Mouse (Mus musculus) neural tube, embryonic 11.5 days (tissue): ENCODE measurements at regions not wholly inside any gene's neighbourhood (a gene's known extent, or its start where the extent isn't known, plus 50 kb on each side); places are given as distances from the start of the nearest gene placed in this dataset.

Experiments used
- ATAC-seq: fragments of 200-750 bp; cut with Nextera tagmentation; 2 replicates; pipeline ENCODE4 v1.8.0; 2017; ENCODE audit warnings: moderate number of reproducible peaks, mild to moderate bottlenecking, moderate TSS enrichment, moderate library complexity; ENCODE audit not compliant: insufficient read depth, low FRiP score, low TSS enrichment
- DNase-seq: peaks from one replicate; pipeline ENCODE4 v3.0.0-alpha.2; 2015; ENCODE audit warnings: low spot score
- H3K27ac ChIP-seq: fragments of 300-500 bp; sonication (generic); 2 replicates; pipeline ENCODE4 v1.5.1; 2014; ENCODE audit warnings: low read depth, mild to moderate bottlenecking, low read length
- H3K27me3 ChIP-seq: fragments of 300-500 bp; sonication (generic); 2 replicates; pipeline ENCODE4 v1.6.1; 2014; ENCODE audit warnings: mild to moderate bottlenecking, low read length, mixed read lengths; ENCODE audit not compliant: control insufficient read depth, insufficient read depth
- H3K36me3 ChIP-seq: fragments of 300-500 bp; sonication (generic); 2 replicates; pipeline ENCODE4 v1.6.1; 2014; ENCODE audit warnings: mild to moderate bottlenecking, low read length, moderate library complexity, mixed read lengths; ENCODE audit not compliant: control insufficient read depth, insufficient read depth
- H3K4me1 ChIP-seq: fragments of 300-500 bp; sonication (generic); 2 replicates; pipeline ENCODE4 v1.6.1; 2014; ENCODE audit warnings: low read length, mixed read lengths; ENCODE audit not compliant: control insufficient read depth, insufficient read depth
- H3K4me2 ChIP-seq: fragments of 300-500 bp; sonication (generic); 2 replicates; pipeline ENCODE4 v1.6.1; 2014; ENCODE audit warnings: low read depth, mild to moderate bottlenecking, moderate library complexity
- H3K4me3 ChIP-seq: fragments of 300-500 bp; sonication (generic); 2 replicates; pipeline ENCODE4 v1.5.1; 2014; ENCODE audit warnings: low read depth, low read length
- H3K9ac ChIP-seq: fragments of 300-500 bp; sonication (generic); 2 replicates; pipeline ENCODE4 v1.6.1; 2014; ENCODE audit warnings: mild to moderate bottlenecking, low read length
- H3K9me3 ChIP-seq: fragments of 300-500 bp; sonication (generic); 2 replicates; pipeline ENCODE4 v1.6.1; 2016; ENCODE audit warnings: low read length; ENCODE audit not compliant: control insufficient read depth
- WGBS: fragments of 180-500 bp; shearing (Covaris S2); extraction: QIAGEN DNeasy Blood & Tissue Kit; methylation state at CpG from one replicate; pipeline ENCODE4 v1.1.7; 2014; 5-methylcytosine and 5-hydroxymethylcytosine counted together

GRCm38 (mm10) chr1:35331602-35332339 is 482.0 kb downstream of the Plekhb2 start:
- ATAC-seq (no peak), DNase-seq (no peak)
- Histone ChIP-seq H3K4me2 (no peak overlapping the region), H3K9ac (no peak overlapping the region), H3K27ac (no peak overlapping the region), H3K9me3 (no peaks in the 10 kb centered on the region), H3K4me3 (no peak overlapping the region), H3K27me3 (no peaks in the 10 kb centered on the region), H3K36me3 (no peaks in the 10 kb centered on the region), H3K4me1 (no peaks in the 10 kb centered on the region)
- 85% methylated on average over 9 of the region's 9 CpGs for WGBS

DNA sequence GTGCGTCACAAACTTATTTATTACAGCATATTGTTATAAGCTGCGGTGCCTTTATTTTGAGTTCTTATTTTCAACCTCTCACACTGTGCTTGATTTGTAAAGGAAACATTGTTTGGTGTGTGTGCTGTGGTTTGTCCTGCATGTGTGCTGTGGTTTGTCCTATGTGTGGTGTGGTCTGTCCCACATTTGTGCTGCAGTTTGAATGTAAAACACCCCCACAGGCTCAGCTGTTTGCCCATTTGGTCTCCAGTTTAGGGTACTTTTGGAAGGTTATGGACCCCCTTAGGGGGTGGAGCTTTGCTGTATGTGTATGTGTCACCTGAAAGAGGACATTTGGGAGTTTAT is 482.5 kb downstream of the Plekhb2 start:
- ATAC-seq (no peak), DNase-seq (no peak)
- Histone ChIP-seq H3K27me3 (no peaks in the 10 kb centered on the region), H3K4me1 (no peaks in the 10 kb centered on the region), H3K36me3 (no peaks in the 10 kb centered on the region), H3K4me3 (no peak overlapping the region), H3K9me3 (no peaks in the 10 kb centered on the region), H3K4me2 (no peak overlapping the region), H3K27ac (no peak overlapping the region), H3K9ac (no peak overlapping the region)
- WGBS, result 93% methylated on average over 2 of the region's 2 CpGs

DNA sequence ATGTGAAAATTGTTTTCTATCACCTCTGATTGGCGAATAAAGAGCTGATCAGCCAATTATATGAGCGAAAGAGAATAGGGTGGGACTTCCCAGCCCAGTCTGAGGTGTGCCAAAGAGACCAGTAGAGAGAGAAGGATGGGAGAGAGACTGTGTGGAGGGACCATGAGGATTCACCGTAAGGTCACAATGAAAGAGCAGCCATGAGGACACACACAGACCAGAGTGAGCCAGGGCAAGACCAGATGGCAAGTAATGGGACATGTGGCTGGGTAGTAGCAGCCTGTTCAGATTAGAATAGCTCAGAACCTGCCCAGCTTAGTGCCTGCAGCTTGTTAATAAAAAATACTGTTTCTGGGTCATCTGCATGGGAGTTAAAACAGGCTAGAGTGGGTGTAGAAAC is 487.9 kb downstream of the Plekhb2 start:
- DNase-seq (no peak), ATAC-seq (no peak)
- Histone ChIP-seq H3K4me2 (no peak overlapping the region), H3K4me3 (no peak overlapping the region), H3K9me3 (no peaks in the 10 kb centered on the region), H3K36me3 (no peaks in the 10 kb centered on the region), H3K27me3 (no peaks in the 10 kb centered on the region), H3K27ac (no peak overlapping the region), H3K4me1 (no peaks in the 10 kb centered on the region), H3K9ac (no peak overlapping the region)
- 91% methylated on average over 3 of the region's 3 CpGs for WGBS

DNA sequence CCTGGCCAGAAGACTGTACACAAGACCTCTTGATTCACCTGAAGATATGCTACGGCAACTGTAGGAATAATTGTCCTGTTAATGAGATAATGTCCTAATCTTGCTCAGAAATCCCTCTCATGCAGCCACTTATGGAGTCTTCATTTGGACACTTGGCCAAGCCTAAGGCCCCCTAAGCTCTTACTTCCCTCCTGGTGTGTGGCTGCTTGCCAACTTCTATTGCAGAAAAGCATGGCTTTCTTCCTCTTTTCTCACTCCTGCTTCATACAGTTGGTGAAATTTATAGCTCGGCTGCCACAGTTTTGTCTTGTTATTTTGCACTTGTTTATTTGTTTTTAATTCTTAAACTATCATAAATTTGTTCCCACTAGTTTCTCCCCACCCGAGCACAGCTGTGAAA is 488.4 kb downstream of the Plekhb2 start:
- no peaks in the 10 kb centered on the region for H3K27me3 ChIP-seq
- no peaks in the 10 kb centered on the region for H3K36me3 ChIP-seq
- ATAC-seq (no peak), DNase-seq (no peak)
- 84% methylated on average over 3 of the region's 3 CpGs for WGBS
- H3K4me2 ChIP-seq, result no peak overlapping the region
- no peaks in the 10 kb centered on the region for H3K9me3 ChIP-seq
- no peak overlapping the region for H3K4me3 ChIP-seq
- no peak overlapping the region for H3K9ac ChIP-seq
- no peak overlapping the region for H3K27ac ChIP-seq
- H3K4me1 ChIP-seq, result no peaks in the 10 kb centered on the region

DNA sequence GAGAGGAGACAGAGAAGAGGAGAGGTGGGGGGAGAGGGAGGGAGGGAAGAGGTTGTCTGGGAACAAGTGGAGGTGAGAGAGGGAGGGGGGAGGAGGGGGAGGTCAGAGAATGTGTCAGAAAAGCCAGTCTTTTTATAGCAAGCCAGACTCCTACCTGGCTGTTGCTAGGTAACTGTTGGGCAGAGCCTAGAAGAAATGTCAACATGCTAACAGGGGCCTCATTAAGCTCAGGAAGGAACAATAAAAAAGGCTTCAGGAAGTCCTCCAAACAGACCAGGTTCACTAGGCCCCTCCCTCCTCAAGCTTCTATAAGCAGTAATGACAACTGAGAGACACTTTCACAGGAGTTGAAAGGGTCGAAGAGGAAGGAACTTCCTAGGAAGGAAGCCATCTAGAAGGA is 494.8 kb downstream of the Plekhb2 start:
- no peak overlapping the region for H3K4me2 ChIP-seq
- H3K27me3 ChIP-seq, result no peaks in the 10 kb centered on the region
- H3K4me3 ChIP-seq, result no peak overlapping the region
- H3K27ac ChIP-seq, result no peak overlapping the region
- no peaks in the 10 kb centered on the region for H3K9me3 ChIP-seq
- no peak overlapping the region for H3K9ac ChIP-seq
- DNase-seq, result no peak
- no peaks in the 10 kb centered on the region for H3K36me3 ChIP-seq
- ATAC-seq, result no peak
- 85% methylated on average over 1 of the region's 1 CpGs for WGBS
- H3K4me1 ChIP-seq, result no peaks in the 10 kb centered on the region

- DNase-seq, result no peak
- H3K4me2 ChIP-seq, result no peak overlapping the region
- no peak overlapping the region for H3K4me3 ChIP-seq
- no peaks in the 10 kb centered on the region for H3K4me1 ChIP-seq
- H3K36me3 ChIP-seq, result no peaks in the 10 kb centered on the region
- no peak overlapping the region for H3K27ac ChIP-seq
- H3K27me3 ChIP-seq, result no peaks in the 10 kb centered on the region
- WGBS, result 67% methylated on average over 4 of the region's 4 CpGs
- no peak for ATAC-seq
- H3K9ac ChIP-seq, result no peak overlapping the region
- no peaks in the 10 kb centered on the region for H3K9me3 ChIP-seq
Measured at GRCm38 (mm10) chr1:35348294-35348693, 498.5 kb downstream of the Plekhb2 start.

- DNase-seq (no peak), ATAC-seq (no peak)
- Histone ChIP-seq H3K9ac (no peak overlapping the region), H3K4me2 (no peak overlapping the region), H3K27me3 (no peaks in the 10 kb centered on the region), H3K9me3 (no peaks in the 10 kb centered on the region), H3K36me3 (no peaks in the 10 kb centered on the region), H3K4me1 (no peaks in the 10 kb centered on the region), H3K27ac (no peak overlapping the region), H3K4me3 (no peak overlapping the region)
- 60% methylated on average over 5 of the region's 5 CpGs for WGBS
Measured at GRCm38 (mm10) chr1:35358981-35359380, 509.2 kb downstream of the Plekhb2 start.

DNA sequence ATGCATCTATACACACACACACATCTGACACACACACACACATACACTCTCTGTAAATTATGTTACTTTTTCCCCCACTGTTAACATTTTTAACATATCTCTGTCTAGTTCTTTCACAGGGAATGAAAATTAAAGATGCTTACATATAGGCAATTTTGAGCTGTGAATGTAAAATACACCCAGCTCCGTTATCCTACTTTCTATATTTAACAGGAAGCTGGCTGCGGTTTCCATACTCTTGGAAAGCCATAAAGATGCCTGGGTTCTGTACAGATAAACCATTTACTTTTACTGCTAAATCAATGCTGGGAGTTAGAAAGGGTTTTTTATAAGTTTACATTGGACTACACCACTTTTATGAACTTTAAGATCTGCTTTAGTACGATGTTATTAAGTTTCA is 511.7 kb downstream of the Plekhb2 start:
- 92% methylated on average over 3 of the region's 3 CpGs for WGBS
- H3K9ac ChIP-seq, result no peak overlapping the region
- H3K4me2 ChIP-seq, result no peak overlapping the region
- DNase-seq (no peak), ATAC-seq (no peak)
- no peaks in the 10 kb centered on the region for H3K9me3 ChIP-seq
- H3K36me3 ChIP-seq, result no peaks in the 10 kb centered on the region
- H3K27ac ChIP-seq, result no peak overlapping the region
- no peaks in the 10 kb centered on the region for H3K4me1 ChIP-seq
- no peaks in the 10 kb centered on the region for H3K27me3 ChIP-seq
- H3K4me3 ChIP-seq, result no peak overlapping the region

DNA sequence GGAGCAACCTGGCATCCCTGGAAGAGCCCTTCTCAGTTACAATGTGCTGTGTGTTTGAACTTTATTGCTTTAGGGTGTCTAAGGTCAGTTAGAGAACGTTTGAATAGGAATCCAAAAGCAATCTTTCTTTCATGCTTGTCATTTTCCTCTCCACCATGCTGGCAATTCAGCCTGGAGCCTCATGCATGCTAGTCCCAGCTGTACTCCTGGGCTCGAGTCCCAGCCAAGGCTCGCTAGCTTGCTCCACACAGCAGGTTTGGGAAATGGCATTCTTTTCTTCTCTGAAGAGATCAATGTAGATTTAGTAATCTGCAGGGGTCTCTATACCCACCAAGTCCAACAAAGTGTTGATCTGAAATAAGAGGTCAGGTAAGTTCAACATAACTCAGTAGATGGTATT is 513.1 kb downstream of the Plekhb2 start:
- H3K4me1 ChIP-seq, result no peaks in the 10 kb centered on the region
- H3K4me3 ChIP-seq, result no peak overlapping the region
- no peaks in the 10 kb centered on the region for H3K9me3 ChIP-seq
- H3K36me3 ChIP-seq, result no peaks in the 10 kb centered on the region
- no peak overlapping the region for H3K9ac ChIP-seq
- 47% methylated on average over 3 of the region's 3 CpGs for WGBS
- DNase-seq, result no peak
- no peak overlapping the region for H3K27ac ChIP-seq
- no peaks in the 10 kb centered on the region for H3K27me3 ChIP-seq
- H3K4me2 ChIP-seq, result no peak overlapping the region
- no peak for ATAC-seq
